Mouse (Mus musculus) forebrain, embryonic 11.5 days (tissue): ENCODE results near the gene Olfr748. TPM values are rescaled to one million over a fixed set of nuclear protein-coding genes. Genes with fewer than 3 reads are reported as not detected.
"Not testable (repeated sequence)": the region's sequence is repeated elsewhere in the genome, so short reads cannot be mapped to it uniquely, and the experiment has no call there.

Experiments used
- ATAC-seq: fragments of 200-750 bp; cut with Nextera tagmentation; replicated peaks from 2 replicates; pipeline ENCODE4 v1.8.0; 2017; ENCODE audit warnings: moderate TSS enrichment; ENCODE audit not compliant: low FRiP score
- DNase-seq: peaks from one replicate; pipeline ENCODE4 v3.0.0-alpha.2; 2017; ENCODE audit warnings: low spot score
- H3K27ac ChIP-seq: fragments of 300-500 bp; sonication (generic); 2 replicates; pipeline ENCODE4 v1.5.1; 2014; ENCODE audit warnings: low read depth, low read length
- H3K27me3 ChIP-seq: fragments of 300-500 bp; sonication (generic); 2 replicates; pipeline ENCODE4 v1.6.1; 2014; ENCODE audit warnings: mild to moderate bottlenecking, low read length, mixed read lengths; ENCODE audit not compliant: control insufficient read depth, insufficient read depth
- H3K36me3 ChIP-seq: fragments of 300-500 bp; sonication (generic); 2 replicates; pipeline ENCODE4 v1.6.1; 2014; ENCODE audit warnings: mild to moderate bottlenecking, low read length, moderate library complexity, mixed read lengths; ENCODE audit not compliant: control insufficient read depth, insufficient read depth
- H3K4me1 ChIP-seq: fragments of 300-500 bp; sonication (generic); replicated peaks from 2 replicates; pipeline ENCODE4 v1.6.1; 2014; ENCODE audit warnings: low read length, mixed read lengths; ENCODE audit not compliant: control insufficient read depth, insufficient read depth
- H3K4me2 ChIP-seq: fragments of 300-500 bp; sonication (generic); 2 replicates; pipeline ENCODE4 v1.6.1; 2014; ENCODE audit warnings: low read depth, mild to moderate bottlenecking, low read length, moderate library complexity, mixed read lengths; ENCODE audit not compliant: severe bottlenecking
- H3K4me3 ChIP-seq: fragments of 300-500 bp; sonication (generic); 2 replicates; pipeline ENCODE4 v1.5.1; 2014; ENCODE audit warnings: low read depth, low read length
- H3K9ac ChIP-seq: fragments of 300-500 bp; sonication (generic); 2 replicates; pipeline ENCODE4 v1.6.1; 2014; ENCODE audit warnings: low read length
- H3K9me3 ChIP-seq: fragments of 300-500 bp; sonication (generic); 2 replicates; pipeline ENCODE4 v1.6.1; 2016; ENCODE audit warnings: low read length, mixed read lengths; ENCODE audit not compliant: control insufficient read depth
- WGBS: fragments of 180-500 bp; shearing (Covaris S2); extraction: QIAGEN DNeasy Blood & Tissue Kit; methylation state at CpG from one replicate; pipeline ENCODE4 v1.1.7; 2014; 5-methylcytosine and 5-hydroxymethylcytosine counted together
- polyA plus RNA-seq: library from polyadenylated mRNA; unstranded; fragments of >200 nt; fragmentation: Nextera tagmentation; extraction: Ambion mirVana; gene quantifications from 2 replicates; pipeline ENCODE4 v1.2.1, GENCODE M21; 2014

The Olfr748 gene
- not detected in 2 replicates for polyA plus RNA-seq

DNA sequence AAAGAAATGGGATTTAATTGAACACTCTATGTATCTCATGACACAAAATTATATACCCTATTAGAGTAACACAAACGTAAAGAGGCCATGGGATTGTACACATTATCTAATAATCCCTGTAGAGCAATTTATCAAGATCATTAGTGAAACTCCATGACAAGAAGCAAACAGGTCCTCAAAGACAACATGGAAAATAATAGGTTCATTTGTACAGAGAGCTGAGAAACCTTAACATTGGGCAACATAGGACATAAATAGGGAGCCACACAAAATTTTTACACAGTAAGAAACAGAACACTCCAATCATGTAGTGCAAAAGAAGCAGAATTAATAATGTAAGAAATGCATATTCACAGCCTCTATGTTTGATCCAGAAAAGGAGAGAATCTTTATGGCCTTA lies at the start of gene Olfr748:
Gene Olfr748 (plus strand): TSS at position 301 of the 400 bp plus-strand sequence.
- Histone ChIP-seq H3K4me1 (no peaks in the 10 kb centered on the region), H3K4me3 (no peak within 1 kb of the TSS), H3K9me3 (no peaks in the 10 kb centered on the region), H3K4me2 (no peak within 1 kb of the TSS), H3K27me3 (no peaks in the 10 kb centered on the region), H3K36me3 (no peaks in the 10 kb centered on the region), H3K27ac (no peak within 1 kb of the TSS), H3K9ac (no peak within 1 kb of the TSS)
- WGBS, result 68% methylated on average over 1 of the region's 1 CpGs
- ATAC-seq, result no peak
- no peak for DNase-seq

DNA sequence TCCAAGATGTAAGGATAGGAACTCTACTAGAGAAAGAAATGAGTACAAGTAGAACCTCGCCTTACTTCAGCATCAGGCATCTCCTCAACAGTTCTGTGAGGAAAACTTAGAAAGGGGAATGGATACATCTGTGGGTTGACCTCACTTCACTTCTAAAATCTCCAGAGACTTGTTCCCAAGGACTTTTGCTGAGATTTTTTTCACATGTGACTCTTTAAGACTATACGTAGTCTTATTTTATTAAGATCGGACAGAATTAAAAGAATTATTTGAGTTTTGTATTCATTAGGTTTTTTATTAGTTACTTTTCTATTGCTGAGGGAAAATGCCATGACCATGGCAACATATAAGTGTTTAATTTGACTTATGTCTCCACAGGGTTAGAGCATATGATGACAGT lies 14.1 kb upstream of the Olfr748 start, which contains the start of gene Olfr747:
Gene Olfr747 (minus strand): TSS at position 101 of the 400 bp plus-strand sequence.
- no peaks in the 10 kb centered on the region for H3K4me1 ChIP-seq
- H3K27me3 ChIP-seq, result no peaks in the 10 kb centered on the region
- DNase-seq, result no peak
- ATAC-seq, result no peak
- no peaks in the 10 kb centered on the region for H3K36me3 ChIP-seq
- no peaks in the 10 kb centered on the region for H3K9me3 ChIP-seq
- no peak within 1 kb of the TSS for H3K4me2 ChIP-seq
- 95% methylated on average over 3 of the region's 3 CpGs for WGBS
- no peak within 1 kb of the TSS for H3K9ac ChIP-seq
- H3K27ac ChIP-seq, result no peak within 1 kb of the TSS
- H3K4me3 ChIP-seq, result no peak within 1 kb of the TSS

- not testable (repeated sequence) for H3K9me3 ChIP-seq, H3K4me1 ChIP-seq, H3K27me3 ChIP-seq, H3K4me3 ChIP-seq, H3K36me3 ChIP-seq, H3K27ac ChIP-seq, DNase-seq, ATAC-seq, H3K4me2 ChIP-seq, H3K9ac ChIP-seq
- WGBS, result 93% methylated on average over 14 of the region's 15 CpGs
Observed at GRCm38 (mm10) chr14:50719875-50720274, 12.7 kb downstream of the Olfr748 start.

- H3K4me1 ChIP-seq, H3K4me3 ChIP-seq, H3K36me3 ChIP-seq, H3K9ac ChIP-seq, H3K27me3 ChIP-seq, H3K4me2 ChIP-seq, DNase-seq, ATAC-seq, H3K27ac ChIP-seq, H3K9me3 ChIP-seq: not testable (repeated sequence)
- WGBS, result 97% methylated on average over 3 of the region's 4 CpGs
Observed at GRCm38 (mm10) chr14:50722371-50722770, 15.2 kb downstream of the Olfr748 start.

DNA sequence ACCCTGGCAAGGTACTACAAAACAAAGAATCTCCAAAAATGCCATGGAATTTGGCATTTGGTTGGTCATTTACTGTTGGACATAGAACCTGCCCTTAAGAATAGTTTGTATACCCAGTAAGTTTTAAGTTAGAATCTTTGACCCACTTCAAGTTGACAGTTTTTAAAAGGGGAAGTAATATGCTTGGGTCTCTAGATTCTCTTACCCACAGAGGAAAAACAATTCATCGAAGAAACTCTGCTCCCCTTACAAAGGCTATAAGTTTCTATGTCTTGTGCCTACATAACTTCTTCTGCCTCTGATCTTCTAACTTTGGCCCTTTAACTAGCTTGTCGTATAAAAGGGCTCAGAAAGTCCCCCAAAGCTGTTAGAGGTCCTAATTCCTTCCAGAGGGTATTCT lies 33.2 kb downstream of the Olfr748 start:
- Histone ChIP-seq H3K36me3 (no peaks in the 10 kb centered on the region), H3K4me3 (no peak overlapping the region), H3K9ac (no peak overlapping the region), H3K4me2 (no peak overlapping the region), H3K27ac (no peak overlapping the region), H3K27me3 (no peaks in the 10 kb centered on the region), H3K4me1 (no peaks in the 10 kb centered on the region), H3K9me3 (no peaks in the 10 kb centered on the region)
- DNase-seq (no peak), ATAC-seq (no peak)
- 69% methylated on average over 2 of the region's 2 CpGs for WGBS

GRCm38 (mm10) chr14:50741584-50741983 lies 34.4 kb downstream of the Olfr748 start:
- Histone ChIP-seq H3K27ac (no peak overlapping the region), H3K9ac (no peak overlapping the region), H3K4me2 (no peak overlapping the region), H3K9me3 (no peaks in the 10 kb centered on the region), H3K4me1 (no peaks in the 10 kb centered on the region), H3K27me3 (no peaks in the 10 kb centered on the region), H3K36me3 (no peaks in the 10 kb centered on the region), H3K4me3 (no peak overlapping the region)
- DNase-seq (no peak), ATAC-seq (no peak)
- WGBS, result 80% methylated on average over 2 of the region's 2 CpGs

- Histone ChIP-seq H3K36me3 (no peaks in the 10 kb centered on the region), H3K27ac (no peak within 1 kb of the TSS), H3K4me2 (no peak within 1 kb of the TSS), H3K9ac (no peak within 1 kb of the TSS), H3K4me1 (no peaks in the 10 kb centered on the region), H3K9me3 (no peaks in the 10 kb centered on the region), H3K4me3 (no peak within 1 kb of the TSS), H3K27me3 (no peaks in the 10 kb centered on the region)
- DNase-seq (no peak), ATAC-seq (no peak)
Observed at GRCm38 (mm10) chr14:50744994-50745393, 37.8 kb downstream of the Olfr748 start, which contains the start of gene Olfr749. TSS of gene Olfr749 (minus strand) at chr14:50745094.

DNA sequence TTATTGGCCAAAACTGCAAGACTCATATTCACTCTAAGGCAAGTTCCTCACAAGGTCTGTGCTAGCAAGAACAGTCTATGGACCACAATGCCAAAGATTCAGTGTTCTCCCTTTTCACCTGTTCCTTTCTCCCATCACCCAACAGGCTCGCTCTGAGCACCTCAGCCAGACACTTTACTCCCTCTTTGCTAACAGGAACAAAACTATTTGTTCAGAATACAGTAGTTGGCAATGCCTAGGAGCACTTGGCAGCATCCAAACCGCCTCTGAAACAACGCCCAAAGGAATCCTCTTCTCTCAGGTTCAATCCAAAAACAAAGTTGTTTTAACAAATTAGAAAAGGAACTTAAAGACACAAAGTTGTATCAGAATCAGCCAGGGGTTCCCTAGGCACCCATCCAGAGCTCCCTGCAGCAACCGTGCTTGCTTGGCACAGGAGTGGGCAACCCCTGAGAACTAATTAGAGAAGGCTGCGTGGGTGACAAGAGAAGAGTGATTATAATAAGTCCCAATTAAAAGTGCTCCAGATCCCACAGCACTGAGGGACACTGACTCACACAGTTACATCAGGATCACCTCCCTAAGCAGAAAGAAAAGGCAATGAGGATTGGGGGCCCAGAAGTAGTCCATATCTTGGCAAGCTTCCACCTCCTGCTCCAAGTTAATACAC lies 51.4 kb downstream of the Olfr748 start:
- no peak overlapping the region for H3K9ac ChIP-seq
- no peaks in the 10 kb centered on the region for H3K9me3 ChIP-seq
- H3K4me2 ChIP-seq, result no peak overlapping the region
- 77% methylated on average over 5 of the region's 5 CpGs for WGBS
- no peak for DNase-seq
- no peak for ATAC-seq
- no peaks in the 10 kb centered on the region for H3K36me3 ChIP-seq
- H3K27me3 ChIP-seq, result no peaks in the 10 kb centered on the region
- no peaks in the 10 kb centered on the region for H3K4me1 ChIP-seq
- H3K4me3 ChIP-seq, result no peak overlapping the region
- no peak overlapping the region for H3K27ac ChIP-seq
